Mouse (Mus musculus) thymus, adult 2 months (tissue): Measurements from ENCODE around the gene Necap1. TPM values are rescaled to one million over a fixed set of nuclear protein-coding genes. Genes with fewer than 3 reads are reported as not detected.
A peak's percentile ranks its signal among the peaks of the same experiment; 100 is the strongest.

ENCODE experiments used
- DNase-seq: peaks from one replicate; pipeline ENCODE4 v3.0.0; 2021
- H3K27ac ChIP-seq: fragments of 200-500 bp; 2 replicates; pipeline ENCODE4 v1.5.1; 2012; ENCODE audit warnings: low read length, control low read depth; ENCODE audit not compliant: control insufficient read depth, insufficient read depth
- H3K27me3 ChIP-seq: fragments of 200-500 bp; 2 replicates; pipeline ENCODE4 v1.6.1; 2012; ENCODE audit warnings: mild to moderate bottlenecking, low read length, moderate library complexity, mixed read lengths; ENCODE audit not compliant: control insufficient read depth, insufficient read depth
- H3K36me3 ChIP-seq: fragments of 200-500 bp; 2 replicates; pipeline ENCODE4 v1.6.1; 2012; ENCODE audit warnings: mild to moderate bottlenecking, low read length, moderate library complexity; ENCODE audit not compliant: control insufficient read depth, insufficient read depth
- H3K4me1 ChIP-seq: fragments of 200-500 bp; replicated peaks from 2 replicates; pipeline ENCODE4 v1.6.1; 2012; ENCODE audit warnings: low read length; ENCODE audit not compliant: control insufficient read depth, insufficient read depth
- H3K4me3 ChIP-seq: fragments of 200-500 bp; 2 replicates; pipeline ENCODE4 v1.5.1; 2012; ENCODE audit warnings: mild to moderate bottlenecking, low read length, control low read depth, moderate library complexity; ENCODE audit not compliant: control insufficient read depth, insufficient read depth
- CTCF ChIP-seq: fragments of 200-500 bp; IDR thresholded peaks from 2 replicates; pipeline ENCODE4 v1.5.1; 2012; ENCODE audit warnings: mild to moderate bottlenecking, control low read depth, low read length, moderate library complexity, borderline replicate concordance; ENCODE audit not compliant: control insufficient read depth, poor library complexity, insufficient read depth; ENCODE audit errors: extremely low read depth
- POLR2A ChIP-seq: fragments of 200-500 bp; IDR thresholded peaks from 2 replicates; pipeline ENCODE4 v1.6.1; 2012; ENCODE audit warnings: mild to moderate bottlenecking, low read length, control low read depth, moderate library complexity; ENCODE audit not compliant: control insufficient read depth, poor library complexity, insufficient read depth; ENCODE audit errors: extremely low read depth
- WGBS: fragments of 180-500 bp; shearing (Covaris S2); methylation state at CpG from one replicate; pipeline ENCODE4 v1.1.7; 2018; 5-methylcytosine and 5-hydroxymethylcytosine counted together
- polyA plus RNA-seq: library from polyadenylated mRNA; depleted of rRNA; stranded (reverse); fragments of >200 nt; gene quantifications from 2 replicates; pipeline ENCODE4 v1.2.3, GENCODE M21; 2012; rRNA removed

Gene Necap1
- 14.3 and 19.5 TPM in 2 replicates for polyA plus RNA-seq

GRCm38 (mm10) chr6:122873871-122874719 is at the start of gene Necap1:
TSS of gene Necap1 (plus strand) at chr6:122874474.
- TF ChIP-seq CTCF (peak; percentile 90), POLR2A (0 out of 2 replicates have a peak, but pooled peaks have one; percentile 40)
- 8% methylated on average over 43 of the region's 43 CpGs for WGBS
- Histone ChIP-seq H3K36me3 (no peaks in the 10 kb centered on the region), H3K4me1 (no peaks in the 10 kb centered on the region), H3K4me3 (peak within 1 kb of the TSS; percentile 81), H3K27ac (no peak within 1 kb of the TSS), H3K27me3 (no peaks in the 10 kb centered on the region)
- peak; percentile 96 for DNase-seq

- TF ChIP-seq POLR2A (no peak), CTCF (no peak)
- peaks cover 3% of the 10 kb centered on the region; the same call in 1 of the 2 replicates for H3K36me3 ChIP-seq
- no peaks in the 10 kb centered on the region for H3K27me3 ChIP-seq
- peaks cover 33% of the 10 kb centered on the region for H3K4me1 ChIP-seq
- no peak for DNase-seq
- no peak overlapping the region for H3K4me3 ChIP-seq
- no peak overlapping the region for H3K27ac ChIP-seq
- WGBS: 98% methylated on average over 9 of the region's 9 CpGs
Observed at GRCm38 (mm10) chr6:122825166-122825565, 49.1 kb upstream of the Necap1 start.

GRCm38 (mm10) chr6:122825923-122826742 is 48.1 kb upstream of the Necap1 start:
- Histone ChIP-seq H3K27me3 (no peaks in the 10 kb centered on the region), H3K27ac (no peak overlapping the region), H3K4me3 (peak overlapping the region; percentile 57), H3K36me3 (peaks cover 3% of the 10 kb centered on the region; the same call in 1 of the 2 replicates), H3K4me1 (peaks cover 24% of the 10 kb centered on the region)
- WGBS: 9% methylated on average over 29 of the region's 29 CpGs
- TF ChIP-seq CTCF (no peak), POLR2A (no peak)
- peak; percentile 53 for DNase-seq

- H3K4me1 ChIP-seq: peaks cover 11% of the 10 kb centered on the region
- H3K36me3 ChIP-seq: peaks cover 3% of the 10 kb centered on the region; the same call in 1 of the 2 replicates
- TF ChIP-seq CTCF: peak; percentile 57; the same call in 1 of the 2 replicates
- no peak for TF ChIP-seq POLR2A
- H3K27me3 ChIP-seq: no peaks in the 10 kb centered on the region
- no peak overlapping the region for H3K4me3 ChIP-seq
- 78% methylated on average over 13 of the region's 13 CpGs for WGBS
- peak; percentile 44 for DNase-seq
- H3K27ac ChIP-seq: no peak overlapping the region
Observed at GRCm38 (mm10) chr6:122828086-122828485, 46.2 kb upstream of the Necap1 start.

GRCm38 (mm10) chr6:122832880-122833279 is 41.4 kb upstream of the Necap1 start:
- H3K4me3 ChIP-seq: no peak overlapping the region
- no peaks in the 10 kb centered on the region for H3K4me1 ChIP-seq
- TF ChIP-seq CTCF (no peak), POLR2A (no peak)
- DNase-seq: no peak
- no peak overlapping the region for H3K27ac ChIP-seq
- whole genome bisulfite sequencing: 90% methylated on average over 7 of the region's 7 CpGs
- H3K27me3 ChIP-seq: no peaks in the 10 kb centered on the region
- H3K36me3 ChIP-seq: peaks cover 29% of the 10 kb centered on the region

- 83% methylated on average over 4 of the region's 4 CpGs for WGBS
- peak; percentile 59 for DNase-seq
Observed at GRCm38 (mm10) chr6:122834365-122834764, 39.9 kb upstream of the Necap1 start.

More at GRCm38 (mm10) chr6:122834365-122834764, 39.9 kb upstream of the Necap1 start:
- H3K4me3 ChIP-seq: no peak overlapping the region
- no peak overlapping the region for H3K27ac ChIP-seq
- H3K27me3 ChIP-seq: no peaks in the 10 kb centered on the region
- H3K36me3 ChIP-seq: peaks cover 35% of the 10 kb centered on the region
- H3K4me1 ChIP-seq: no peaks in the 10 kb centered on the region
- peak; percentile 37; the same call in 1 of the 2 replicates for TF ChIP-seq CTCF
- no peak for TF ChIP-seq POLR2A
